Mouse (Mus musculus) kidney, adult 8-10 months (tissue): ENCODE results near the gene Pnpla2.

Source experiments
- DNase-seq, 2 experiments: peaks; one replicate each; pipeline ENCODE4 v3.0.0; 2022

The Pnpla2 gene

DNA sequence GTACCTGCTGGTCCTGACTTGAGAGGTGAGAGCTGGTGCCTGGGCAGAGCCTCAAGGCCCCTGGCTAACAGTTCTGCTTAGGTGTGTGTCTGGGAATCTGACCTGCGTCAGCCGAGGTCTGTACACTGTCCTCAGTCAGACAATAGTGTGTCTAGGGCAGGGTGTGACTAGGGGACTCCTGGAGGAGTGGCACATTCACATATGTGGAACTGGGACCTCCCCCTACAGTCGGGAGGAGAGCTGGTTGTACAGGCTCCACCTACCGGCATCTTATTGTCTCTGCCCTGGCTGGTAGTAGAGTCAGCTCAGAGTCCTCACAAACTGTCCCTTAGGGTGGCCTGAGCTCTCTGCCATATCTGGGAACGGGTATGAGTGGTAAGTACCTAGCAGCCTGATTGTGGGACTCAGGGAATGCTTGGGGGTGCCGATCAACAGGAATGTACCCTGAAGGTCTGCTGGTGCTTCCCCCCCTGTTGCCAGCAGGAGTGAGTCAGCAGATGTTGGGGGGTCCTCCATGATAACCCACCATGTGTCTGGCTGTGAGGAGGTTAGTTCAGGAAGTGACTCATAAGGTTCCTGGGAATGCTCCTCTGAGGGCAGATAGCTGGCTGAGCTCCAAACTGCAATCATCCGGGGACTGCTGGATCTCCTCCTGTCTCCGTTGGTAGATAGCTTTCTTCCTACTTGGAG lies 13.7 kb downstream of the Pnpla2 start:
- peak; percentile 71 to 75 for DNase-seq

- no peak for DNase-seq
Measured at GRCm38 (mm10) chr7:141469352-141469751, 14.4 kb downstream of the Pnpla2 start.

GRCm38 (mm10) chr7:141469901-141470636 lies 15.1 kb downstream of the Pnpla2 start:
- DNase-seq: peak in 1 of 2 experiments; percentile 20

- DNase-seq: no peak
Measured at GRCm38 (mm10) chr7:141470637-141470944, 15.6 kb downstream of the Pnpla2 start.

DNA sequence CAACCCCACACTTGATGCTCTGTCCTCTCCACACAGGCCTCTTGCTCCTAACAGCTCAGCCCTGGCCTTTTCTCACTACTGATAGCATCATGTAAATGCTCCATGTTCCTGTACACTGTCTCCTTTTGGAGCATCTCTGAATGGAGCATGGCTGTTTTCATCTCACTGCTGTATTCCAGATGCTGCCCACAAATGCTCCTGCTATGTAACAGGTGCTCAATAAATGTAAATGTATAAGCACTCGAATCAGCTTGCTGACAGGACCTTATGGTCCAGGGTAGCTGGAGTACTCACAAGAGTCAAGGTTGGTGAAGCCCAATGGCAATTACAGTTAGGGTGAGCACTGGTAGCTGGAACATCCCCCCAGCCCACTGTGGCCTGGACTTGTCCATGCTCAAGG lies 16.2 kb downstream of the Pnpla2 start:
- DNase-seq: no peak

- DNase-seq: no peak
Measured at GRCm38 (mm10) chr7:141472226-141472625, 17.2 kb downstream of the Pnpla2 start.

DNA sequence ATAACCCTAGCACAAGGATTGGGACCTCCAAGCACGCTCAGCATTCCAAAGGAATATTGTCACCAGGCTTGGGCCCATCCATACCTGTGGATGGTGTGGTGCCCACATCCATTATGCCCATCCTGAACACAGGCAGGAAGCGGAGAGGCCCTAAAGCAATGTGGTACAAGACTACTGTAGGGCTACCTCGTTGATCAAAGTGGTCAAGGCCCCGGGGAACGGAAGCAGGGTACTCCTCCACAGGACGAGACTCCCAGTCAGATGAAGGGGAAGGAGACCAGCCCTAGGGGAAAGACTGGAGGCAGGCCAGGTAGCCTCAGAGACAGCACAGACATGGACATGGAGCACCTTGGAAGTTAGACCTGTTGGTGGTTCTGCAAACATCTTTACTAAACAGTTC lies 17.8 kb downstream of the Pnpla2 start:
- DNase-seq: no peak

DNA sequence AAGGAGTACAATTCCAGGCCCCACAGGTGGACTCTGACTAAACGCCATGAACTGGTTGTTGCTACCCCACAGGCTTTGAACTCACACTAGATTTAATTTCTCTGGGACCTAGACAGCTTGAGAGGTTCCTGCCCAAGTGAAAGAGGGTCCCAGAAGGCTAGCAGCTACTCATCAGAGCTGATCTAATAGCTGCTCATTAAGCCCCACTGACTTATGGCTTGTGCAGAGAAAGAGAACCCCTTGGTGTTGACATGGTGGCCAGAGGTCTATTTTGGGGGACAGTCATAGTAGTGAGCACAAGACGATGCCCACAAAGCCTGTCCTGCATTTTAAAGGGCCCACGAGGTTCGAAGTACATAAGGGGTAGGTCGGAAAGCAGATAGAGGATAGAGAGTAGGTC lies 19.2 kb downstream of the Pnpla2 start:
- DNase-seq: no peak

DNA sequence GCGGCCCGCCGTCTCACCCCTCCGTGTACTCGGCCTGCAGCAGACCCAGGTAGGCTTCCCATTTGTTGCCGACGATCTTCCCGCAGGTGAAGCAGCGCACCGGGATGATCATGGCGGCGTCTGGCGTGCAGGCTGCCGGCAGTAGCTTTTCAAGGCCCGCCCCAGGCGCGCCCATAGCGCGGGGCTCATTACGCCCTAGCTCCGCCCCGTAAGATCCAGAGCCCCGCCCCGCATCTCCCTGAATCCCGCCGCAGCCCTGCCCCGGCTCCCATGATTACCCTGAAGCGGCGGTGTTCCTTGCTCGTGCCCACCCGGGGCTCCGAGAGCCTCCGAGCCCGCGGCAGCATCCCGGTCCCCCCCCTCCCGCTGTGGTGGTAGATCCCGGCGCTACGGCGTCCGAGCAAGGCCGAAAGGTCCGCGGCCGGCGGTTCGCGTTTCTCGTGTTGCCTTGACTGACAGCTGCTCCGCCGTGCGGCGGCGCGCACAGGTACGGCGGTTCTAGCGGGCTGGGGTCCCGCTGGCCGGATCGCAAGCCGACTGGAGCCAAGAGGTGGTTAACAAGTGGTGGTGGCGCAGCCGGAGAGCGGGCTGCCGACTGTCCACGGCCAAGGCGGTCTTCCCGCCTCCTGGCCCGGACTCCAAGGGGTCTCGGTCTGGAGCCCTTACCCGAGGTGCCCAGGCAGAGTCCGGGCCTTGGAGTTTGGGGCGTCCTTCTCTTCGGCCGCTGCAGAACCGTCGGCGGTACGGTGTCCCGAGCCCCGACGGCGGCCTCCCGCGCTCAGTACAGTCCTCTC lies 20.2 kb downstream of the Pnpla2 start, which contains the start of the genes Polr2l and Tspan4:
Gene Polr2l (minus strand): TSS at position 122 of the 794 bp plus-strand sequence.
Gene Tspan4 (plus strand): TSS at position 230 of the 794 bp plus-strand sequence.
- DNase-seq: peak; percentile 80 to 87

- DNase-seq: no peak
Measured at GRCm38 (mm10) chr7:141475805-141476158, 20.8 kb downstream of the Pnpla2 start.

- DNase-seq: peak; percentile 93 to 94
Measured at GRCm38 (mm10) chr7:141476226-141476980, 21.4 kb downstream of the Pnpla2 start.

- DNase-seq: no peak
Measured at GRCm38 (mm10) chr7:141476981-141477370, 22.0 kb downstream of the Pnpla2 start.

- peak in 1 of 2 experiments; percentile 35 for DNase-seq
Measured at GRCm38 (mm10) chr7:141477578-141478269, 22.7 kb downstream of the Pnpla2 start.

DNA sequence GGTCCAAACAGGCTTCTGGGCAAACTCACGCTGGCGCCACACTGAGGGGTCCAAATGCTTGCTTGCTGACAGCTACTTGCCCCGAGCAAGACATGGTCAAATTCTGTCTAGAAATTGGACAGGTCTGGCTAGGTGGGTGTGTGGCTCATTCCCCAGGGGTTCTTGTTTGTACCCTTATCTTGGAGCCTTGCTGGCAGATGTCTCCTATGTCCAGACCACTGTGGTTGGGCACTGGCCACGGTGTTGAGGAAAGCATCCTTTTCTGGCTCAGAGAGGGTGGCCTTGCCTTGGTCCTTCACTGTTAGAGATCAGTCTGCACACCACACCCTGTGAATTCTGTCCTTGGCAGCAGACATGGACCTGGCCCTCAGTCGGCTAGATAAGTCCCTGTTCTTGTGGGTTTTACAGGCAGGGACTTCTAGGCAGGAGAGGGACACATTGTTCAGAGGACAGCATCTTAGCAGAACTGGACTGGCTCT lies 23.3 kb downstream of the Pnpla2 start:
- no peak for DNase-seq

DNA sequence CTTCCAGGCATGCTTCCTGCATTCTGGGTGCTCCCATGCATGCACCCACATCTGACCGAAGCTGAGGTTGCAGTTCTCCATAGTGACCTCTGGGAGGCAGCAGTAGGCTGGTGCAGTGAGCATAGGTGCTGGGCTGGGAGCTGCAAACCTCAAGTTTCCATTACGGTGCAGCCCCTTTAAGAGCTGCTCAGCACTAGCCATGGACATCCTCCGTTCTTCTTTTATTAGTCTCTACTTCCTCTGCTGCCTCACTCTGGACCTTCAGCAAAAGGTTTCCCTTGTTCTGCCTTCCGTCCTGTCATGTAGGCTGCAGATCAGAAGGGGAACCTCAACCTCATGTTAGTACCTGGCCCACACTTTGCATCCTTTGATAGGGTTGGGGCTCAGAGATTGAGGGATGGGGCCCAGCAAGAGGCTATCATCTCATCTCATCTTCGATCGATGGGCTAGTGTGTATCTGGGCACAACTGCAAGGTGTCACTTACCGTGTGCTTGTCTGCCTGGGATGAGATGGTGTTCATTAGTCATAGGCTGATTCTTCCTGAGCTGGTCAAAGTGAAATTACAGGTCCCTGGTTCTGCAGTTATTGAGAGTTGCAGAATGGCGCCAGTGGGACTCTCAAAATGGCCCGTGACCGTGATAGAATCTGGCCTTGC lies 26.0 kb downstream of the Pnpla2 start:
- peak; percentile 71 to 75 for DNase-seq

DNA sequence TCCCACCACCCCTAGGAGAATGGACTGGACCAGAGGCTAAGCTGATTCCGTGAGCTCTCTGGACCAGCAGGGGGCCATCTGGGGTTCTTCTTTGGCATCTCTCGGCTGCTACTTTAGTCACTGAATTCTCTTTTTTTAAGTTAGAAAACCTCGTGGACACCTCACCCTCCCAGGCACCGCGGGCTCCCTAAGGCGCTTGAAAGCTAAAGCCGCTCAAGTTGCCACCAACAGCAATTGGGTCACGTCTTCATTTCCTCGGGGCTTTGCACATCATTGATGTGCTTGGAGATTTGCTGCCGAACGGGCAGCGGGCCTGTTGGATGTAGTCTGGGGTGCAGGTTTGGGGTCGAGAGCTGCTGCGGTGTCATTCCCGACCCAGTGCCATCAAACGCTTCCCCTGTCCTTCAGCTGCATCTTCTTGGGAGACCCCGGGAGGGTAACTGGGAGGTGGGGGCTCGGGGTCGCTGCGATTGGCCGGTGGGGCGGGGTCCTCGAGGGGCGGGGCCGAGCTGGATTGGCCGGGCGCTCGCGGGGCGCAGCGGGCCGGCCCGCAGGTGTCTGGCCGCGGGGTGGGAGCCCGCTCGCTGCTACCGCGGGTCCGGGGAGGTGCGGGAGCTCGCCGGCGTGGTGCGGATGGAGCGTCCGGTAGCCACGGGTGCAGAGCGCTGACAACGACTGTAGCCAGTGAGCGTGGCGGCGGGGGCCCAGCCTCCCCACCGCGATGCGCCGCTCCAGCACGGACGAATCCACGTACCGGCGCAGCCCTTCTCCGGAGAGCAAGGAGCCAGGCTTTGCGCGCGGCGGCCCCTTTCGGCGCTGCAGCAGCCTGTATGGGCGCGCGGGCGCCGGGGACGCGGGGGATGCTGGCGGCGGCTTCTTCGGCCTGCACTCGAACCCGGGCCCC lies 26.8 kb downstream of the Pnpla2 start:
- DNase-seq: peak in 1 of 2 experiments; percentile 52

GRCm38 (mm10) chr7:141482531-141483024 lies 27.6 kb downstream of the Pnpla2 start:
- DNase-seq: no peak

DNA sequence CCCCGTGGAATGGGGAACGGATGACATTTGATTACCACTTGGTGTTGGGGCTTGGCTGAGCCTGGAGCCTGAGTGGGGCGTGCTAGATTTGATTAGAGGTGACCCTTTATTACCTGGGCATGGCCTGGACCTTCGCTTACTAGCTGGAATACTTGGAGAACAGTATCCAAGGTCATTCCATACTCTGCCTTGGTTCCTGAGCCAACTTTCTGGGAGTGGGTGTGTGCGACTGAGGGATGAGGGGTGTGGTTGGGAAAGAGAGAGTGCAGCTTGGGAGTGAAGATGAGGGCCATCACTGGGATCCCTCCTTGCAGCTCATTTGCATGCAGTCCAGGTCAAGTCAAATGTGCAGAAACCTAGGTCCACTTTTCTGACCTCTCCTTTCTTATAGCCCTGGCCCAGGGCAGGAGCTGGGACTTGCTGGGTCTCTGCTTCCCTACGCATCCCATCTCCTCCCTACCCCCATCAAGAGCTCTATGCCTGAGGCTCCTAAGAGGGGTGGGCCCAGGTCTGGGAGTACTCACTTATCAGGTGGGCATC lies 28.2 kb downstream of the Pnpla2 start:
- no peak for DNase-seq

- DNase-seq: no peak
Measured at GRCm38 (mm10) chr7:141484186-141485120, 29.5 kb downstream of the Pnpla2 start.
